Mouse (Mus musculus): Measurements from ENCODE around the gene Fbxo34.

The Fbxo34 gene

GRCm38 (mm10) chr14:47472743-47473546, 22.7 kb downstream of the Fbxo34 start:
- DNase-seq: peak; percentile 82 to 85

GRCm38 (mm10) chr14:47473891-47474290, 23.7 kb downstream of the Fbxo34 start:
- DNase-seq: no peak

- DNase-seq: peak; percentile 18 to 19
Observed at GRCm38 (mm10) chr14:47474571-47475254, 24.5 kb downstream of the Fbxo34 start.

DNA sequence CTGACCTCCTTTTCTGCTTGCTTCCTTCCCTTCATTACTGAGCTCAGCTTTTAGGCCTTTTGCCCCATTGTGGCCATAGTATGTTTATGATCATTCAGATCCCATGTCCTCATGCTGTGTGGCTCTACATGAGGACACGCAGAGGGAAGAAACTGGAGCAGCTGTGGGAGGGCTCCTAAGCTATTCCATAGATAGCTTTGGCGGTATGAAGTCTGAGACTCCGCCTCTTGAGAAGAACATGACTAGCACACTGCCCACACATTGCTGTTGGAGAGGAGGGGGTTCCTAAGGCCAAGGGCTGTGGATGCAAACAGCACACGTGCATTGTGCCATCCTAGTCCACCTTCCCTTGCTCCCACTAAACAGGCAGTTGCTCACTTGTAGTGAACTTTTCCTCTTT, 26.0 kb downstream of the Fbxo34 start:
- DNase-seq: no peak

GRCm38 (mm10) chr14:47477711-47478110, 27.5 kb downstream of the Fbxo34 start:
- DNase-seq: no peak

DNA sequence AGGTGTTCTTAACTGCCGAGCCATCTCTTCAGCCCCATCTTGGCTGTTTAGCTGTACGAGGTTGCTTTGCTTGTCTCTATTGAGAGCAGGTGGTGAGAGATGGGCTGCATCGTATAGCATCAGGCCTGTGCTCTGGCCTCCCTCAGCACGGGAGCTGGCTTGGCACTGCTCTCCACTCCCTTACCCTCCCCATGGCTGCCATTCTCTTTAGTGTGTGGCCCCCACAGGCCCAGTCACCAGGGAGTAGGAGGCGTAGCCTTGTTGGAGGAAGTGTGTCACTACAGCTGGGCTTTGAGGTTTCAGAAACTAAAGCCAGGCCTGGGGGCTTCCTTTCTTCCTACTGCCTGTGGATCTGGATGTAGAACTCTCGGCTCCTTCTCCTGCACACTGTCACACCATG, 32.0 kb downstream of the Fbxo34 start:
- no peak for DNase-seq

DNA sequence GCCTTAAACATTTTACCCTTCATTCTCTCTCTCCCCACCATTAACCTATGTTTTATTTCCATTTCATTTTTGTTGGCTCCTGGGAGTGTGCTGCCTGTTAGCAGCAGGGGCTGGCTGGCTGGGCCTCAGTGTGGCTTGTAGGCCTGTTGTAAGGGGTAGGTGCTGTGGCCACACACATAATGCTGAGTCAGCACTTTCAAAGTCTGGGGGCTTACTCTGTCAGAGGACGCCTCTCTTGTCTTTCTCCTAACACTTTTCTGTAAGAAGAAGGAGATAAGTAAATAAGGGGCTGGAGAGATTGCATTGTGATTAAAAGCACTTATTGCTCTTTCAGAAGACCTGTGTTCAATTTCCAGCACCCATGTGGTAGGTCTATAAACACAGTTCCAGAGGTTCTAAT, 32.9 kb downstream of the Fbxo34 start:
- DNase-seq: no peak

DNA sequence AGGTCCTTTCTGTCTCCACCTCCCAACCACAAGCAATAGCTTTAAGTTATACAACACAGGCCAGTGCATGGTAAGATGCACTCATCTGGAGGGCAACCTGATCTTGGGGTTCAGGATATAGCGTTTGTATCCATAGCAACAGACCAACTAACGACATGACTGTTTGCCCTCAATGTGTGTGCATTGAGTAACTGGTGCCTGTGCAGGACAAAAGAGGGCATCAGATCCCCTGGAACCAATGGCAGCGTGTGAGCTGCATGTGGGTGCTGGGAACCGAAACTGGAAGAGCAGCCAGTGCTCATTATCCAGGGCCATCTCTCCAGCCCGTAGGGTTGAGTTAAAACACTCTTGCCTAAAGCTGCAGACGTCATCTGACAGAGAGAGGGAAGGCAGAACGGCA, 38.5 kb downstream of the Fbxo34 start:
- DNase-seq: no peak

- no peak for DNase-seq
Observed at GRCm38 (mm10) chr14:47489310-47490097, 39.3 kb downstream of the Fbxo34 start.

DNA sequence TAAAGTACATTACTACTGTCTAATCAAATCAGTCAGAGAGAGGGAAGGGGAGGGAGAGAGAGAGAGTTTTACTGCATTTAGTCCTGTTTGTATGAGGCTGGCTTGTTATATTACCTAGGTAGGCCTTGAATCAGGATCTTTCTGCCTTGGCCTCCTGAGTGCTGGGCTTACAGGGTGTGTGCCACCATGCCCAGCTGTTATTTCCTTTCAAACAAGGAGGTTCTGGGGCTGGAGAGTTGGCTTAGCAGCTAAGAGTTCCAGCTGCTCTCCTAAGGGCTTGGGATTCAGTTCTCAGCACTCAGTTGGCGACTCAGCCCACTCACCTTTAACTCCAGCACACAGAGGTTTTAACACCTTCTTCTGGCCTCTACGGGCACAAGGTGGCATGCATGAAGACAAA, 40.5 kb downstream of the Fbxo34 start:
- no peak for DNase-seq

- no peak for DNase-seq
Observed at GRCm38 (mm10) chr14:47493592-47494361, 43.6 kb downstream of the Fbxo34 start.

GRCm38 (mm10) chr14:47495951-47496350, 45.7 kb downstream of the Fbxo34 start:
- DNase-seq: no peak

DNA sequence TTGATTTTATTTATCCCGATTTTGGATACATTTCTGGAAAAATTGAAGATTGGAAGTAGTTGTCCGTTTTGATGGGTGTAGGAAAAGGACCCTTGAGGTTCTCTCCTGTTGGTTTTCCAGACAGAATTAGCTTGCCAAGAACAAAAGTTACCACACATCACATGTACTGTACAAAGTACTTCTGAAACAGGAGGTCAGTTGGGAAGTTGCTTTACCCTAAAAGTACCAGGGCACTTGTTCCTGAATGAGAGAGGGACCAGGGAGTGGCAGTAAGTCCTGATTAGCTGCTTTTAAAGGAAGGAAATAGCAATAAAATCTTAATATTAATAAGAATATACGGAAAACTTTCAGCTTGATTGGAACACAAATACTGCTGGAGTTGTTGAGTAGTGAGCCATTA, 46.9 kb downstream of the Fbxo34 start:
- no peak for DNase-seq

DNA sequence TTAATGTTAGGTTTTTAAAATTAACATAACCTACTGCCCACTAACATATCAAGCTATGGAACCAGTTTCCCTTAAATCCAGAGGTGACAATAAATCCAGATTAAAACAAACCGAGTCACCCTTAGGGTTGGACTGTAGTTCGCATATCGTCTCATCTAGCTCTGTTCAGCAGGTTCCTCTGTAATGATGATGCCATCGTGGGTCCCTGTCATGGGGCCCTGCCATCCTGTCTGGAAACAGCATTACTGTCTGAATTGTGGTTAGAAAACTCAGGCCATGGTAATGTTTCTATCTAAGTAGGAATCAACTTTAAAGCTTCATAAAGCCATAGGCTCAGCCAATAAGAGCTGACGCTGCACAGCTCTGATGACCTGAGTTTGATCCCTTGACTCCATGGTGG, 48.4 kb downstream of the Fbxo34 start:
- no peak for DNase-seq

DNA sequence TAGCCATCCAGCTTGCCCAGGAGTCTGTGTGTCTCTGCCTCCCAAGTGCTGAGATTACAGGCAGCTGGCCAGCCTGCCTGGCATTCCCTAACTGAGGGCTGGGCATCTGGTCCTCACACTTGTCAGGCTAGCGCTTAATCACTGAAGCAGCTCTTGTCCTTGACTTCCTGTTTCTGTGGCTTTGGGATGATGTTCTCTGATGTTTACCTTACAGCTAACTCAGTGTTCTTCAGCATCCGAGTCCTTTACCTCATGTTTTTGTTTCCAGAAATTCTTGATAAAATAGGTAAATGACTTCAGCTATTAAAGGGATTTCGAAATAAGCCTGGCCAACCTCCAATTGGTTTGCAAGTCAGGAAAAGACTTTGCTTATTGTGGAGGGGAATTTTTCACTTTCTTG, 53.8 kb downstream of the Fbxo34 start:
- peak; percentile 9 to 25 for DNase-seq

GRCm38 (mm10) chr14:47506676-47507075, 56.5 kb downstream of the Fbxo34 start:
- no peak for DNase-seq

GRCm38 (mm10) chr14:47508035-47508434, 57.8 kb downstream of the Fbxo34 start:
- DNase-seq: no peak

- no peak for DNase-seq
Observed at GRCm38 (mm10) chr14:47510244-47510643, 60.0 kb downstream of the Fbxo34 start.

GRCm38 (mm10) chr14:47513606-47514005, 63.4 kb downstream of the Fbxo34 start:
- DNase-seq: no peak

- no peak for DNase-seq
Observed at GRCm38 (mm10) chr14:47514816-47515453, 64.7 kb downstream of the Fbxo34 start.

DNA sequence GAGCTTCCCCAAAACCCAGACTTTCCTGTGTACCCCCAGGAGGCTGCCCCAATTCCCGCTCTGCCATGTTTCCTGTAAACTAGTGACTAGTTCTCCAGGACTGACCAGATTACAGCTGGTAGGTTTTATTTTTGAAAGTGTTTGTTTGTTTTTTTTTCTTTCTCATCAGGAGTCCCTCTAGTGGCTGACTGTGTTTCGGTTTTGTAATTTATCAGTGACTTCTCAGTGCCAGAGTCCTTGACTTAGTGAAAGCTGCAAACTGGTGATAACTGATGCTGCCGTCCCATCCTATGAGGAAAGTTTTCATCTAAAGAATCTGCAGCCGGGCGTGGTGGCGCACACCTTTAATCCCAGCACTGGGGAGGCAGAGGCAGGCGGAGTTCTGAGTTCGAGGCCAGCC, 65.4 kb downstream of the Fbxo34 start:
- no peak for DNase-seq

GRCm38 (mm10) chr14:47516755-47517154, 66.5 kb downstream of the Fbxo34 start:
- DNase-seq: no peak

Data from cerebellum, postnatal 10 days (tissue).